Mouse (Mus musculus) kidney, embryonic 16.5 days (tissue): Measurements from ENCODE around the gene Copb2. TPM values are rescaled to one million over a fixed set of nuclear protein-coding genes. Genes with fewer than 3 reads are reported as not detected.

Experiments
- ATAC-seq: fragments of 200-750 bp; cut with Nextera tagmentation; 2 replicates; pipeline ENCODE4 v1.8.0; 2017; ENCODE audit warnings: moderate TSS enrichment; ENCODE audit not compliant: low FRiP score, low TSS enrichment
- H3K27ac ChIP-seq: fragments of 300-500 bp; sonication (generic); 2 replicates; pipeline ENCODE4 v1.5.1; 2014; ENCODE audit warnings: low read length
- H3K27me3 ChIP-seq: fragments of 300-500 bp; sonication (generic); 2 replicates; pipeline ENCODE4 v1.6.1; 2014; ENCODE audit warnings: low read length, control low read depth, mixed read lengths; ENCODE audit not compliant: insufficient read depth
- H3K36me3 ChIP-seq: fragments of 300-500 bp; sonication (generic); 2 replicates; pipeline ENCODE4 v1.6.1; 2014; ENCODE audit warnings: low read length, control low read depth, mixed read lengths; ENCODE audit not compliant: insufficient read depth
- H3K4me1 ChIP-seq: fragments of 300-500 bp; sonication (generic); 2 replicates; pipeline ENCODE4 v1.6.1; 2014; ENCODE audit warnings: low read length, control low read depth, mixed read lengths; ENCODE audit not compliant: insufficient read depth
- H3K4me2 ChIP-seq: fragments of 300-500 bp; sonication (generic); replicated peaks from 2 replicates; pipeline ENCODE4 v1.6.1; 2014; ENCODE audit warnings: low read depth, low read length
- H3K4me3 ChIP-seq: fragments of 300-500 bp; sonication (generic); 2 replicates; pipeline ENCODE4 v1.5.1; 2014; ENCODE audit warnings: mild to moderate bottlenecking, low read length
- H3K9ac ChIP-seq: fragments of 300-500 bp; sonication (generic); replicated peaks from 2 replicates; pipeline ENCODE4 v1.6.1; 2014; ENCODE audit warnings: low read length
- H3K9me3 ChIP-seq: fragments of 300-500 bp; sonication (generic); 2 replicates; pipeline ENCODE4 v1.6.1; 2016; ENCODE audit warnings: low read length, control low read depth
- whole genome bisulfite sequencing: fragments of 180-500 bp; shearing (Covaris S2); extraction: QIAGEN DNeasy Blood & Tissue Kit; methylation state at CpG from one replicate; pipeline ENCODE4 v1.1.7; 2014; 5-methylcytosine and 5-hydroxymethylcytosine counted together
- polyA plus RNA-seq: library from polyadenylated mRNA; unstranded; fragments of >200 nt; fragmentation: Nextera tagmentation; extraction: Ambion mirVana; gene quantifications from 2 replicates; pipeline ENCODE4 v1.2.1, GENCODE M21; 2015

Copb2 gene
- polyA plus RNA-seq, 1 experiment from 2014 or later, result 185 TPM

- H3K4me1 ChIP-seq, result peaks cover 6% of the 10 kb centered on the region; the same call in 1 of the 2 replicates
- H3K27ac ChIP-seq, result no peak overlapping the region
- no peak overlapping the region for H3K4me3 ChIP-seq
- WGBS, result 22% methylated on average over 13 of the region's 13 CpGs
- no peak overlapping the region for H3K9ac ChIP-seq
- H3K4me2 ChIP-seq, result peak overlapping the region; percentile 40
- peak; percentile 89 for ATAC-seq
- H3K36me3 ChIP-seq, result no peaks in the 10 kb centered on the region
- H3K27me3 ChIP-seq, result no peaks in the 10 kb centered on the region
- no peaks in the 10 kb centered on the region for H3K9me3 ChIP-seq
Observed at GRCm38 (mm10) chr9:98538017-98538712, 25.4 kb upstream of the Copb2 start.

GRCm38 (mm10) chr9:98538713-98539360, 24.7 kb upstream of the Copb2 start:
- no peaks in the 10 kb centered on the region for H3K36me3 ChIP-seq
- peak; percentile 77; the same call in 1 of the 2 replicates for ATAC-seq
- no peak overlapping the region for H3K4me3 ChIP-seq
- no peaks in the 10 kb centered on the region for H3K27me3 ChIP-seq
- no peaks in the 10 kb centered on the region for H3K9me3 ChIP-seq
- H3K9ac ChIP-seq, result no peak overlapping the region
- H3K4me1 ChIP-seq, result peaks cover 6% of the 10 kb centered on the region; the same call in 1 of the 2 replicates
- 3% methylated on average over 13 of the region's 13 CpGs for whole genome bisulfite sequencing
- peak overlapping the region; percentile 40 for H3K4me2 ChIP-seq
- H3K27ac ChIP-seq, result no peak overlapping the region

GRCm38 (mm10) chr9:98544042-98544441, 19.5 kb upstream of the Copb2 start:
- Histone ChIP-seq H3K9ac (no peak overlapping the region), H3K4me2 (no peak overlapping the region), H3K4me1 (no peaks in the 10 kb centered on the region), H3K4me3 (no peak overlapping the region), H3K27me3 (no peaks in the 10 kb centered on the region), H3K9me3 (no peaks in the 10 kb centered on the region), H3K36me3 (no peaks in the 10 kb centered on the region), H3K27ac (no peak overlapping the region)
- no peak for ATAC-seq
- WGBS, result 67% methylated on average over 3 of the region's 3 CpGs

DNA sequence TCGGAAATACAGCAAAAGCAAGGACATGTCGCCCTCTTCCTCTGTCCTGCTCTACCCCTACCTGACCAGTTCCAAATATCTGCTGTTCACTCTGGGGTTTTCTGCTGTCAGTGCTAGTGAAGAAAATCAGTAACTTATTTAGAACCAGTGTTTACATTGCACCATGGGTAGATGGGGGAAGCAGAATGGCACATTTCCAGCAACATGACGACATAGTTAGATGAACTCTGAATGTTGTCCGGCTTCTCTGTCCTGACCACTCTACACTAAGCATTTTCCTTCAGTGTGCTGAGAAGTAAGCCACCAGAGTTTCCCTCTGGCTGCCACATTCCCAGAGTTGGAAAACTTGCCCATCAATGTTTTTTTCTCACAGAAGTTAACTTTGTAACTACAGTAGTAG, 20.3 kb downstream of the Copb2 start:
- no peak overlapping the region for H3K4me3 ChIP-seq
- peaks cover 78% of the 10 kb centered on the region for H3K36me3 ChIP-seq
- H3K4me1 ChIP-seq, result no peaks in the 10 kb centered on the region
- WGBS, result 87% methylated on average over 4 of the region's 4 CpGs
- no peak overlapping the region for H3K4me2 ChIP-seq
- H3K9ac ChIP-seq, result no peak overlapping the region
- ATAC-seq, result no peak
- H3K9me3 ChIP-seq, result no peaks in the 10 kb centered on the region
- H3K27me3 ChIP-seq, result no peaks in the 10 kb centered on the region
- no peak overlapping the region for H3K27ac ChIP-seq

GRCm38 (mm10) chr9:98600094-98600493, 36.6 kb downstream of the Copb2 start:
- 76% methylated on average over 6 of the region's 6 CpGs for WGBS
- H3K27me3 ChIP-seq, result no peaks in the 10 kb centered on the region
- H3K9me3 ChIP-seq, result no peaks in the 10 kb centered on the region
- H3K27ac ChIP-seq, result no peak overlapping the region
- H3K36me3 ChIP-seq, result peaks cover 18% of the 10 kb centered on the region
- no peak overlapping the region for H3K9ac ChIP-seq
- H3K4me3 ChIP-seq, result no peak overlapping the region
- no peak overlapping the region for H3K4me2 ChIP-seq
- ATAC-seq, result no peak
- H3K4me1 ChIP-seq, result peaks cover 14% of the 10 kb centered on the region

- Histone ChIP-seq H3K9me3 (no peaks in the 10 kb centered on the region), H3K36me3 (peaks cover 14% of the 10 kb centered on the region), H3K27ac (peak within 1 kb of the TSS; percentile 20; the same call in 1 of the 2 replicates), H3K4me2 (peak within 1 kb of the TSS; percentile 86), H3K4me3 (peak within 1 kb of the TSS; percentile 93), H3K9ac (peak within 1 kb of the TSS; percentile 79), H3K27me3 (no peaks in the 10 kb centered on the region), H3K4me1 (peaks cover 14% of the 10 kb centered on the region)
- WGBS, result under 1% methylated on average over 44 of the region's 44 CpGs
- ATAC-seq, result peak; percentile 98
Observed at GRCm38 (mm10) chr9:98601156-98601836, 37.8 kb downstream of the Copb2 start, which contains the start of gene Mrps22. Gene Mrps22, minus strand, starts transcription at chr9:98601660.

GRCm38 (mm10) chr9:98601837-98602359, 38.4 kb downstream of the Copb2 start:
- WGBS, result 52% methylated on average over 11 of the region's 11 CpGs
- peaks cover 14% of the 10 kb centered on the region for H3K4me1 ChIP-seq
- H3K9ac ChIP-seq, result peak overlapping the region; percentile 79
- H3K36me3 ChIP-seq, result peaks cover 9% of the 10 kb centered on the region; the same call in 1 of the 2 replicates
- no peaks in the 10 kb centered on the region for H3K27me3 ChIP-seq
- peak; percentile 14; the same call in 1 of the 2 replicates for ATAC-seq
- peak overlapping the region; percentile 93 for H3K4me3 ChIP-seq
- H3K9me3 ChIP-seq, result no peaks in the 10 kb centered on the region
- no peak overlapping the region for H3K27ac ChIP-seq
- peak overlapping the region; percentile 86 for H3K4me2 ChIP-seq

GRCm38 (mm10) chr9:98604896-98605295, 41.4 kb downstream of the Copb2 start:
- H3K4me1 ChIP-seq, result peaks cover 14% of the 10 kb centered on the region
- H3K36me3 ChIP-seq, result no peaks in the 10 kb centered on the region
- ATAC-seq, result no peak
- 66% methylated on average over 4 of the region's 4 CpGs for WGBS
- no peak overlapping the region for H3K27ac ChIP-seq
- no peaks in the 10 kb centered on the region for H3K9me3 ChIP-seq
- H3K9ac ChIP-seq, result no peak overlapping the region
- H3K4me2 ChIP-seq, result no peak overlapping the region
- H3K4me3 ChIP-seq, result no peak overlapping the region
- H3K27me3 ChIP-seq, result no peaks in the 10 kb centered on the region

DNA sequence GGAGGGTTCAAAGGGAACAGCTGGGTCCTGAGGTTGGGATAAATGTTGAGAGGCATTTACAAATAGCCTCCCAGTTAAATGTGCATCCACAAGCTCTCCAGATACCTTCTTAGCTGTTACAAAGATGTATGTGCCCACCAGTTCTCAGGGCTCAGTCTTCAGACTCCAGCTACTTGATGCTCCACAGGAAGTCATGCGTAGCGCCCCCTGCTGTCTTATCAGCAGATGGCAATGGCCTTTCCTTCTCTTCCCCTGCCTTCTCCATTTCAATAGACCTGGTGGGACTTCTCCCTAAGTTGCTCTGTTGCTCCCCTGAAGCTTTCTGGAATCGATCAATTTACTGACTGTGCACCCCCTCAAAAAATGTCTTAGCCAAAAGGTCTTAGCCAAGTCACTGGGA, 65.0 kb downstream of the Copb2 start:
- no peak for ATAC-seq
- H3K9ac ChIP-seq, result no peak overlapping the region
- peaks cover 2% of the 10 kb centered on the region; the same call in 1 of the 2 replicates for H3K27me3 ChIP-seq
- H3K4me2 ChIP-seq, result no peak overlapping the region
- H3K27ac ChIP-seq, result no peak overlapping the region
- no peak overlapping the region for H3K4me3 ChIP-seq
- no peaks in the 10 kb centered on the region for H3K36me3 ChIP-seq
- H3K4me1 ChIP-seq, result peaks cover 6% of the 10 kb centered on the region; the same call in 1 of the 2 replicates
- WGBS, result 49% methylated on average over 3 of the region's 3 CpGs
- H3K9me3 ChIP-seq, result no peaks in the 10 kb centered on the region
